Mouse (Mus musculus) embryonic fibroblast, embryonic 13.5 days (primary cell): ENCODE data around the gene Adgrd1.

Experiments used
- CTCF ChIP-seq: IDR thresholded peaks from 2 replicates; pipeline ENCODE4 v1.5.1; 2011; ENCODE audit warnings: mild to moderate bottlenecking, control low read depth, low read length, moderate library complexity, borderline replicate concordance; ENCODE audit not compliant: insufficient read depth
- POLR2A ChIP-seq: IDR thresholded peaks from 2 replicates; pipeline ENCODE4 v1.6.1; 2011; ENCODE audit warnings: low read depth, mild to moderate bottlenecking, control low read depth, low read length, moderate library complexity

DNA sequence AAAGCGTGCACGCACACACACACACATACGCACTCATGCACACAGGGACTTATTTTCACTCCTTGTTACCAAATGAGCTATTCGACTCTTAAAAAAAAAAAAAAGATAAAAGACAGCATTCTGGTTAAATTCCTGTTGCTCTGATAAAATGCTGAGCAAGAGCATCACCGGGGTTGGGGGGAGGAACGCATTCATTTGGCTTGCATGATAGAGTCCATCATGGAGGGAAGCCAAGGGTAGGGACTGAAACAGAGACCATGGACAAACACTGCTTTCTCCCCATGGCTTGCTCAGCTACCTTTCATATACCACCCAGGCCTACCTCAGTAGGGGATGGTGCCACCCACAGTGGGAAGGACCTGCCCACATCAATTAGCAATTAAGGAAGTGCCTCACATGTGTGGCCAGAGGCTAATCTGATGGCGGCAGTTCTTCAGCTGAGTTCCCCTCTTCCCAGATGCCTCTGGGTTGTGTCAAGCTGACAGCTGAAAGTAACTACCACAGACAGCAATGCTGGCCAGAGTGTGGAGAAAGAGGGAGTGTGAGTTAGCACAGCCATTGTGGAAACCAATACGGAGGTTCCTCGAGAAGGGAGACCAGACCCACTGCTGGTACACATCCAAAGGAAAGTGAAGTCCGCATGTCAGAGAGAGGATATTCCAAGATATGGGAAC is 68.5 kb downstream of the Adgrd1 start:
- TF ChIP-seq POLR2A = no peak
- TF ChIP-seq CTCF = no peak
